Mouse (Mus musculus) ES-E14 (cell line): ENCODE data around the gene Pgm3. TPM values are rescaled to one million over a fixed set of nuclear protein-coding genes. Genes with fewer than 3 reads are reported as not detected.

ENCODE experiments used
- DNase-seq: peaks from one replicate; pipeline ENCODE4 v3.0.0-alpha.2; 2013; ENCODE audit warnings: low read depth, low spot score
- H3K27ac ChIP-seq: 2 replicates; pipeline ENCODE4 v1.5.1; 2012; ENCODE audit warnings: low read depth, mild to moderate bottlenecking, low read length, moderate library complexity, mixed read lengths; ENCODE audit not compliant: poor library complexity, insufficient read depth, severe bottlenecking
- H3K36me3 ChIP-seq: 2 replicates; pipeline ENCODE4 v1.6.1; 2012; ENCODE audit warnings: mild to moderate bottlenecking, low read length, moderate library complexity, mixed read lengths; ENCODE audit not compliant: control insufficient read depth, poor library complexity, insufficient read depth, severe bottlenecking
- H3K4me1 ChIP-seq, 2 experiments: fragments of 150-350 bp in 1 of 2; sonication (generic) in 1 of 2; 2 replicates each; pipeline ENCODE4 v1.6.1; 2012; ENCODE audit warnings: low read length in 2 of 2, mild to moderate bottlenecking in 1 of 2, mixed read lengths in 1 of 2; ENCODE audit not compliant: control insufficient read depth in 2 of 2, insufficient read depth in 2 of 2, poor library complexity in 1 of 2
- H3K4me3 ChIP-seq, 2 experiments: fragments of 150-350 bp in 1 of 2; sonication (generic) in 1 of 2; 2 replicates each; pipeline ENCODE4 v1.5.1; 2012; ENCODE audit warnings: low read length in 2 of 2, low read depth in 1 of 2, mild to moderate bottlenecking in 1 of 2, mixed read lengths in 1 of 2; ENCODE audit not compliant: insufficient read depth in 1 of 2, poor library complexity in 1 of 2, severe bottlenecking in 1 of 2
- H3K9ac ChIP-seq: 2 replicates; pipeline ENCODE4 v1.6.1; 2012; ENCODE audit warnings: low read depth, mild to moderate bottlenecking, low read length, mixed read lengths; ENCODE audit not compliant: poor library complexity, insufficient read depth, severe bottlenecking
- H3K9me3 ChIP-seq: fragments of 150-350 bp; sonication (generic); 2 replicates; pipeline ENCODE4 v1.6.1; 2012; ENCODE audit warnings: low read depth, mild to moderate bottlenecking, low read length; ENCODE audit not compliant: control insufficient read depth, insufficient read depth
- CHD2 ChIP-seq: IDR thresholded peaks from 2 replicates; pipeline ENCODE4 v1.6.1; 2014; ENCODE audit warnings: mild to moderate bottlenecking, low read depth, low read length, inconsistent platforms
- HCFC1 ChIP-seq: IDR thresholded peaks from 2 replicates; pipeline ENCODE4 v1.6.1; 2012; ENCODE audit warnings: low read length, inconsistent platforms, borderline replicate concordance; ENCODE audit not compliant: insufficient read depth
- MAFK ChIP-seq: IDR thresholded peaks from 2 replicates; pipeline ENCODE4 v1.6.1; 2014; ENCODE audit warnings: mild to moderate bottlenecking, low read depth, low read length, inconsistent platforms; ENCODE audit not compliant: insufficient read depth
- ZC3H11A ChIP-seq: IDR thresholded peaks from 2 replicates; pipeline ENCODE4 v1.6.1; 2012; ENCODE audit warnings: low read depth, mild to moderate bottlenecking, inconsistent platforms, low read length, borderline replicate concordance
- ZNF384 ChIP-seq: IDR thresholded peaks from 2 replicates; pipeline ENCODE4 v1.6.1; 2012; ENCODE audit warnings: low read depth, low read length, inconsistent platforms
- in situ Hi-C, 2 experiments: fragments of 600-800 bp; cut with MboI; formaldehyde crosslinking; loops; one replicate each; pipeline ENCODE4 v1.15.1; 2025; ENCODE audit warnings: low sequenced_read_pairs in 2 of 2, inconsistent platforms in 1 of 2; ENCODE audit not compliant: unreplicated experiment in 2 of 2
- total RNA-seq: library from RNA; depleted of rRNA; stranded (reverse); fragments of 300-350 nt; gene quantifications from 2 replicates; pipeline ENCODE4 v1.2.3, GENCODE M21; 2012

Pgm3 gene
- total RNA-seq, 1 experiment = 24.8 TPM

DNA sequence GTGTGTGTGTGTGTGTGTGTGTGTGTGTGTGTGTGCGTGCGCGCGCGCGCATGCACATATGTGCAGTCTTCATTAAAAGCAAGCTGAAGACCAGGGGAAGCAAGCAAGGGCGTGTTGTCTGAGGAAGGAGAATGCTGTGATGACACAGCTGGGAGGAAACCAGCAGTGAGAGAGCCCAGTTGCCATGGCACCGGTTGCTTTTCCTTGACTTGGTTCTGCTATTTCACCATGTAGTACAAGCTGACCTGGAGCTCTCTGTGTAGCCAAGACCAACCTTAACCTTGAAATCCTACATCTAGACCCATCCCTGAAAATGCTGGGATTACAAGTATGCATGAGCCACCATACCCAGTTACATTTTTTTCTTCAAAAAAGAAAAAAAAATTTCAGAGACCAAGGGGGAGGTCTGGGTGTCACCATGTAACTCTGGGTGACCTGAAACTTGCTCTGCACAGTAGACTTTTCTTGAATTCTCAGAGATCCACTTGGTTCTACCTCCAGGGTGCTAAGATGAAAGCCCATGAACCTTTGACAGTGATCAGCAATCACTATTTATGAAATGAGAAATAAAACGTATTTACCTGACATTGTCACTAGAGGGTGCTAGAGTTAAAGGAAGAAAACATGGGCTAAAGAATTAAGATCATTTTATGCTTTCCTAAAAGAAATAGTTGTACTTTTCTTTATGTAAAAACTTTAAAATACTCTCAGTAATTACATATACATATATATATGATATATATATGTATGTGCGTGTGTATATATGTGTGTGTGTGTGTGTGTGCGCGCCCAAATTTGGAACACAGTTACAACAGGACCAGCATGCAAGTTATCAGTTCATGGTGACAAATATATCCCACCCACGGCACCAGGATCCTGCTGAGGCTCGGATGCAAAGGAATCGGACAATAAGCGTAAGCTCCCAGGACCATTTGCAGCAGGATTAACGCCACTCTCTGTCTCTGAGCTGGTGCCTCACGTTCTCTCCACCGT is 21.3 kb upstream of the Pgm3 start:
- no peaks in the 10 kb centered on the region for H3K9me3 ChIP-seq
- DNase-seq = no peak
- in situ Hi-C loops = loop anchor here (10.0 to 25.0 kb wide), 2 partner anchors 152 to 169 kb away; partner anchors contain the start of gene Prss35 (in 1 of the 2)
- H3K4me1 ChIP-seq = no peaks in the 10 kb centered on the region; a peak in 1 of 4 replicates
- H3K4me3 ChIP-seq = no peak overlapping the region
- no peaks in the 10 kb centered on the region for H3K36me3 ChIP-seq
- no peak overlapping the region for H3K27ac ChIP-seq
- TF ChIP-seq ZNF384 = no peak
- no peak overlapping the region for H3K9ac ChIP-seq

DNA sequence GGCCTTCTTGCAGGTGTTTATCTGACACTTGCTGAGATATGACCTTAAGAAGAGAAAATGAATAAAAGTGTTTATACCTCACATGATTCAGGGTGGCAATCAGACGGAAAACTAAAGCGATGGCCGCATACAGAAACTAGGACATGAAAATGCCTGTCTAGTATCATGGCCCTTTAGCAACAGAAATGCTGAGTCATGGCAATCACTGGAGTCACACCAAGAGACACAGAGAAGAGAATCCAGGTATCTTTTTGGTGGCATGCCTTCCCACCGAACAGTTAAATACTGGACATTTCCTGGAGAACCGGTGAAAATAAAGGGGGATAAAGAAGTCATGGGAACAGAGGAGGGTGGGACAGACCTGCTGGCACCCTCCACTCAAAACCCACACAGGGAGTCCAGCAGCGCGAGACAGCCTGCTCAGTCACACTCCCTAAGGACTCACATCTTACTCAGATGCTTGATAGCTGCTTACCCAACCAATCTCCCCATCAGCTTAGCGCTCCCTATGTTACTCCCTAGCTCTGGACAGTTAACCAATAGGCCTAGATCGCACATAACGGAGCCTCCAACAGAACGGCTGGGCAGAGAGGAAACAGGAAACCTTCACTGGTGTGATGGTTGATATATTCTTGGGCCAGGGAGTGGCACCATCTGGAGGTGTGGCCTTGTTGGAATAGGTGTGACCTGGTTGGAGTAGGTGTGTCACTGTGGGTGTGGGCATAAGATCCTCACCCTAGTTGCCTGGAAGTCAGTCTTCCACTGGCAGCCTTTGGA is 15.6 kb upstream of the Pgm3 start:
- TF ChIP-seq HCFC1 (no peak), ZC3H11A (no peak), MAFK (peak; percentile 90), CHD2 (no peak)
- Histone ChIP-seq H3K4me1 (peaks cover 0 to 2% of the 10 kb centered on the region in 2 experiments; a peak in 2 of 4 replicates), H3K27ac (no peak overlapping the region), H3K9ac (no peak overlapping the region), H3K36me3 (no peaks in the 10 kb centered on the region), H3K9me3 (no peaks in the 10 kb centered on the region), H3K4me3 (no peak overlapping the region)
- no peak for DNase-seq
- in situ Hi-C loops = loop anchor here in 1 of 2 experiments (25.0 kb wide), 1 partner anchor 175 kb away; no protein-coding TSS in a partner anchor

DNA sequence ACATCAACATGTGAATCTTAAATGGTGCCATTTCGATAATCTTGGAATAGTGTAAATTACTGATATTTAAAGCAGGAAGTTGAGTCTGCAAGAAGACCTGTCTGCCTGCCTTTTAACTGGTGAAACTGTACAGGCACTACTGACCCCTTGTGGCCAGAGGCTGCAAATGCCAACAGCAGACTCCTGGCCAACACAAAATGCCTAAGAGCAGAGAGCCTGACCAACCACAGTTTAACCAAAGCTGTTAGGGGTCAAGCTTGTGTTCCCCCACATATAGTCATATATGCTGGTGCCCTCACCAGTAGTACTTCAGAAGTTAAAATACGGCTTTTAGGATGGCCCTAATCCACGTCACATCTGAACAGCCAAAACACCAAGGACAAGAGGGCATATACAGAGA is 12.1 kb upstream of the Pgm3 start:
- H3K36me3 ChIP-seq = no peaks in the 10 kb centered on the region
- H3K4me1 ChIP-seq = peaks cover 0 to 2% of the 10 kb centered on the region in 2 experiments; a peak in 2 of 4 replicates
- no peak overlapping the region for H3K4me3 ChIP-seq
- in situ Hi-C loops = loop anchor here in 1 of 2 experiments (25.0 kb wide), 1 partner anchor 179 kb away; no protein-coding TSS in a partner anchor
- DNase-seq = no peak
- no peak overlapping the region for H3K27ac ChIP-seq
- no peak overlapping the region for H3K9ac ChIP-seq
- no peaks in the 10 kb centered on the region for H3K9me3 ChIP-seq
- TF ChIP-seq ZC3H11A (peak; percentile 38; the same call in 1 of the 2 replicates), MAFK (no peak)

DNA sequence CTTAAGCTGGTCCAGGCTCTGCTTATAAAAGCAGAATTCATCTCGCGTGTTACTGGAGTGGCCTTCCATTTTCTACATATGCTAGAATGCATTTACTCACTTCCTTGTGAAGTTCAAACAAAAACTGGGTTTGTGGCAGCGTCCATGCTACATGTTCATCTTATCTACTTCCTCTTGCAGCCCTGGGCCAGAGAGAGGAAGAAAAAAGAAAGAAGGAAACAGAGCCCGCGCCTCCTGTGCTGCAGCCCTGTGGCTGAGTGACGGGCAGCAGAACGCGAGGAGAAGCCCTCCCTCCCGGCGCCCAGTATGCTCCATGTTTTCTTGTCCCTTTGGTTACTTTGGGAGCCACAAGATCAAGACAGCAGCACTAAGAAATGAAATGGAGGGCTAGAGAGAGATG is 8.0 kb upstream of the Pgm3 start:
- no peaks in the 10 kb centered on the region for H3K36me3 ChIP-seq
- DNase-seq = no peak
- peaks cover 0 to 1% of the 10 kb centered on the region in 2 experiments; a peak in 1 of 4 replicates for H3K4me1 ChIP-seq
- no peak for TF ChIP-seq ZC3H11A
- no peak for TF ChIP-seq ZNF384
- TF ChIP-seq MAFK = no peak
- TF ChIP-seq CHD2 = no peak
- TF ChIP-seq HCFC1 = no peak
- H3K9me3 ChIP-seq = no peaks in the 10 kb centered on the region
- H3K4me3 ChIP-seq = no peak overlapping the region
- in situ Hi-C loops = loop anchor here (10.0 to 25.0 kb wide), 2 partner anchors 115 to 183 kb away; partner anchors contain the start of genes Dop1a (in 1 of the 2) and Ube2cbp (in 1 of the 2)
- no peak overlapping the region for H3K9ac ChIP-seq
- H3K27ac ChIP-seq = no peak overlapping the region
